Mouse (Mus musculus): ENCODE measurements at regions not wholly inside any gene's neighbourhood (a gene's known extent, or its start where the extent isn't known, plus 50 kb on each side); places are given as distances from the start of the nearest gene placed in this dataset.

DNA sequence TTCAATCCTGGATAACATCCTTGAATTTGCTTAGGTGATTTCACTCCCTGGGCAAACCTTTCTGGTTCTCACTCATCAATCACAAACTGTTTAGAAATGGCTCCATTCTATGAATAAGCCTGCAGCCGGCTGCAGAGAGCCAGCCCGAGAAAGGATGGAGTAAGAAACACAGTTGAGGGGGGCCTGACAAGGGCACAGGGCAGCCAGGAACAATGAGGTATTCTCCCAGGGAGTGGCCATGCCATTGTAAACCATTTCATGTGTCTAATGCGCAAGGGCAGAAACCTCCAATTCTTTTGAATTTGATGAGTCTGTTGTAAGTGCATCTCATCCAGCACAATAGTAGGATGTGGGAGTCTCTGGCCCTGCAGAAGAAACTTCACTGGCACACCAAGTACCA, 350.7 kb downstream of the Phf14 start:
- peak overlapping the region; percentile 64; the same call in 1 of the 2 replicates for H3K27ac ChIP-seq (replicated peaks; ENCODE audit: low read depth, low read length)
- 15% methylated on average over 3 of the region's 3 CpGs for WGBS

DNA sequence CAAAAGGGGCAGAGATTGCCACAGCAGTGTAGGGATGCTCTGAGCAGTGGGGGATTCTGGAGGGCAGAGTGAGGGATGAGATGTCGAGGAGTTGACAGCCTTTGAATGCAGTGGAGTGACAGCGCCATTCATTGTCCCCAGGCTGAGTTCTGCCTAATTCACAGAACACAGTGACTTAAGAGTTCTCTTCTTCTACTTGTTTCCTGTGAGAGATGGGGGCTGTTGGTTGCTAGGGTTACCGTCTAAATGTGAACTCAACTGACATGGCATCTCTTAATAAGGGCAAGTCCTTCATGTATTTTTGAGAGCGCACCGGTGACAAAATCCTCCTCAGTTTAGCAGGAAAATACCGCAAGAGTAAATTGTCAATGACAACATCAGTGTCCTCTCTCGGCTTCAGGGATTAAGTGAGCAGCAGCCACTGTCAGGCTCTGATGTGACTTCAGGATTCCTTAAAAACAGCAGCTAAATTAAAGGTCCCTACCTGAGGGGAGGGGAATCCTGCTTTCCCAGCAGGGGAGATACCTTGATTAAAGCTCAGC, 351.4 kb downstream of the Phf14 start:
- no peaks in the 10 kb centered on the region for H3K36me3 ChIP-seq (ENCODE audit: control insufficient read depth, insufficient read depth, low read length)
- H3K27me3 ChIP-seq (ENCODE audit: control insufficient read depth, insufficient read depth, low read length), result no peaks in the 10 kb centered on the region
- H3K9me3 ChIP-seq (ENCODE audit: control insufficient read depth, low read length), result no peaks in the 10 kb centered on the region
- ATAC-seq (ENCODE audit: low FRiP score, low TSS enrichment) (peak; percentile 51), DNase-seq (peak; percentile 66)
- WGBS, result 3% methylated on average over 7 of the region's 7 CpGs
- H3K4me1 ChIP-seq (ENCODE audit: control insufficient read depth, insufficient read depth, low read length), result peaks cover 20% of the 10 kb centered on the region
- H3K9ac ChIP-seq (replicated peaks; ENCODE audit: low read length), result peak overlapping the region; percentile 10; the same call in 1 of the 2 replicates
- 0 out of 2 replicates have a peak overlapping the region, but pooled peaks have one; percentile 11 for H3K4me3 ChIP-seq (replicated peaks; ENCODE audit: low read depth, low read length)
- peak overlapping the region; percentile 44 for H3K4me2 ChIP-seq (ENCODE audit: low read length)
- H3K27ac ChIP-seq (replicated peaks; ENCODE audit: low read depth, low read length), result peak overlapping the region; percentile 64

More for the DNA sequence above, 350.7 kb downstream of the Phf14 start:
- Histone ChIP-seq H3K9ac (replicated peaks; ENCODE audit: low read length) (no peak overlapping the region), H3K4me3 (replicated peaks; ENCODE audit: low read depth, low read length) (no peak overlapping the region), H3K4me2 (ENCODE audit: low read length) (no peak overlapping the region), H3K4me1 (ENCODE audit: control insufficient read depth, insufficient read depth, low read length) (peaks cover 20% of the 10 kb centered on the region), H3K27me3 (ENCODE audit: control insufficient read depth, insufficient read depth, low read length) (no peaks in the 10 kb centered on the region), H3K9me3 (ENCODE audit: control insufficient read depth, low read length) (no peaks in the 10 kb centered on the region), H3K36me3 (ENCODE audit: control insufficient read depth, insufficient read depth, low read length) (no peaks in the 10 kb centered on the region)
- DNase-seq (no peak), ATAC-seq (ENCODE audit: low FRiP score, low TSS enrichment) (no peak)

- peak overlapping the region; percentile 44 for H3K4me2 ChIP-seq (ENCODE audit: low read length)
- DNase-seq (peak; percentile 66), ATAC-seq (ENCODE audit: low FRiP score, low TSS enrichment) (peak; percentile 38; the same call in 1 of the 2 replicates)
- no peaks in the 10 kb centered on the region for H3K9me3 ChIP-seq (ENCODE audit: control insufficient read depth, low read length)
- peak overlapping the region; percentile 10; the same call in 1 of the 2 replicates for H3K9ac ChIP-seq (replicated peaks; ENCODE audit: low read length)
- 21% methylated on average over 8 of the region's 8 CpGs for WGBS
- no peaks in the 10 kb centered on the region for H3K36me3 ChIP-seq (ENCODE audit: control insufficient read depth, insufficient read depth, low read length)
- H3K4me3 ChIP-seq (replicated peaks; ENCODE audit: low read depth, low read length), result 0 out of 2 replicates have a peak overlapping the region, but pooled peaks have one; percentile 17
- peak overlapping the region; percentile 64 for H3K27ac ChIP-seq (replicated peaks; ENCODE audit: low read depth, low read length)
- no peaks in the 10 kb centered on the region for H3K27me3 ChIP-seq (ENCODE audit: control insufficient read depth, insufficient read depth, low read length)
- H3K4me1 ChIP-seq (ENCODE audit: control insufficient read depth, insufficient read depth, low read length), result peaks cover 20% of the 10 kb centered on the region
These were observed 352.0 kb downstream of the Phf14 start for GRCm38 (mm10) chr6:12259629-12260028.

- H3K4me2 ChIP-seq (ENCODE audit: low read length), result peak overlapping the region; percentile 27
- H3K4me3 ChIP-seq (replicated peaks; ENCODE audit: low read depth, low read length), result no peak overlapping the region
- peak; percentile 83 for ATAC-seq (ENCODE audit: low FRiP score, low TSS enrichment)
- no peaks in the 10 kb centered on the region for H3K27me3 ChIP-seq (ENCODE audit: control insufficient read depth, insufficient read depth, low read length)
- H3K27ac ChIP-seq (replicated peaks; ENCODE audit: low read depth, low read length), result peak overlapping the region; percentile 75
- no peaks in the 10 kb centered on the region for H3K9me3 ChIP-seq (ENCODE audit: control insufficient read depth, low read length)
- no peak overlapping the region; the same call in 1 of the 2 replicates for H3K9ac ChIP-seq (replicated peaks; ENCODE audit: low read length)
- H3K36me3 ChIP-seq (ENCODE audit: control insufficient read depth, insufficient read depth, low read length), result no peaks in the 10 kb centered on the region
- WGBS, result 29% methylated on average over 9 of the region's 9 CpGs
- DNase-seq, result peak; percentile 89
- peaks cover 20% of the 10 kb centered on the region for H3K4me1 ChIP-seq (ENCODE audit: control insufficient read depth, insufficient read depth, low read length)
These were observed 352.9 kb downstream of the Phf14 start for GRCm38 (mm10) chr6:12260325-12261076.

All from midbrain, embryonic 14.5 days (tissue).